Mouse (Mus musculus): Measurements from ENCODE around the gene Pdha1. TPM values are rescaled to one million over a fixed set of nuclear protein-coding genes. Genes with fewer than 3 reads are reported as not detected.

Pdha1 gene
- total and polyA plus RNA-seq, 2 experiments from 2014 or later, result 164 to 169 TPM

GRCm38 (mm10) chrX:160148859-160149258 is 10.6 kb upstream of the Pdha1 start:
- Histone ChIP-seq H3K9me3 (ENCODE audit: low read length) (no peaks in the 10 kb centered on the region), H3K4me2 (ENCODE audit: low read depth) (no peak overlapping the region), H3K4me1 (ENCODE audit: insufficient read depth) (no peaks in the 10 kb centered on the region), H3K36me3 (ENCODE audit: insufficient read depth) (no peaks in the 10 kb centered on the region), H3K27me3 (ENCODE audit: insufficient read depth, low read length) (no peaks in the 10 kb centered on the region), H3K27ac (ENCODE audit: low read depth, low read length) (no peak overlapping the region), H3K4me3 (ENCODE audit: low read depth, low read length) (no peak overlapping the region), H3K9ac (no peak overlapping the region)
- WGBS, result 85% methylated on average over 3 of the region's 3 CpGs
- no peak for ATAC-seq
- no peak for TF ChIP-seq CTCF (IDR thresholded peaks at IDR 0.05; ENCODE audit: low read depth)
- DNase-seq, result no peak

GRCm38 (mm10) chrX:160147406-160147805 is 9.2 kb upstream of the Pdha1 start:
- Histone ChIP-seq H3K36me3 (ENCODE audit: insufficient read depth) (no peaks in the 10 kb centered on the region), H3K4me1 (ENCODE audit: insufficient read depth) (no peaks in the 10 kb centered on the region), H3K4me2 (ENCODE audit: low read depth) (no peak overlapping the region), H3K9me3 (ENCODE audit: low read length) (no peaks in the 10 kb centered on the region), H3K27me3 (ENCODE audit: insufficient read depth, low read length) (no peaks in the 10 kb centered on the region), H3K27ac (ENCODE audit: low read depth, low read length) (no peak overlapping the region), H3K9ac (no peak overlapping the region), H3K4me3 (ENCODE audit: low read depth, low read length) (no peak overlapping the region)
- DNase-seq, result no peak
- 80% methylated on average over 3 of the region's 3 CpGs for WGBS
- no peak for ATAC-seq
- TF ChIP-seq CTCF (IDR thresholded peaks at IDR 0.05; ENCODE audit: low read depth), result no peak

- Histone ChIP-seq H3K9ac (no peak overlapping the region), H3K27ac (ENCODE audit: low read depth, low read length) (no peak overlapping the region), H3K27me3 (ENCODE audit: insufficient read depth, low read length) (no peaks in the 10 kb centered on the region), H3K4me2 (ENCODE audit: low read depth) (no peak overlapping the region), H3K4me3 (ENCODE audit: low read depth, low read length) (no peak overlapping the region), H3K36me3 (ENCODE audit: insufficient read depth) (no peaks in the 10 kb centered on the region), H3K4me1 (ENCODE audit: insufficient read depth) (no peaks in the 10 kb centered on the region), H3K9me3 (ENCODE audit: low read length) (no peaks in the 10 kb centered on the region)
- DNase-seq (no peak), ATAC-seq (no peak)
- no peak for TF ChIP-seq CTCF (IDR thresholded peaks at IDR 0.05; ENCODE audit: low read depth)
- WGBS, result 84% methylated on average over 4 of the region's 4 CpGs
These were observed 8.6 kb upstream of the Pdha1 start for GRCm38 (mm10) chrX:160146806-160147205.

- DNase-seq (no peak), ATAC-seq (no peak)
- H3K9me3 ChIP-seq (ENCODE audit: low read length), result no peaks in the 10 kb centered on the region
- H3K9ac ChIP-seq, result peak overlapping the region; percentile 57
- no peak for TF ChIP-seq CTCF (IDR thresholded peaks at IDR 0.05; ENCODE audit: low read depth)
- H3K4me1 ChIP-seq (ENCODE audit: insufficient read depth), result no peaks in the 10 kb centered on the region; the same call in 1 of the 2 replicates
- no peaks in the 10 kb centered on the region for H3K36me3 ChIP-seq (ENCODE audit: insufficient read depth)
- 32% methylated on average over 18 of the region's 18 CpGs for WGBS
- no peak overlapping the region for H3K27ac ChIP-seq (ENCODE audit: low read depth, low read length)
- H3K4me2 ChIP-seq (ENCODE audit: low read depth), result peak overlapping the region; percentile 59
- peak overlapping the region; percentile 59 for H3K4me3 ChIP-seq (ENCODE audit: low read depth, low read length)
- H3K27me3 ChIP-seq (ENCODE audit: insufficient read depth, low read length), result no peaks in the 10 kb centered on the region
These were observed 894 bp downstream of the Pdha1 start for GRCm38 (mm10) chrX:160137177-160137860.

GRCm38 (mm10) chrX:160136153-160136552 is 2.1 kb downstream of the Pdha1 start:
- DNase-seq (peak; percentile 4), ATAC-seq (no peak)
- WGBS, result 31% methylated on average over 5 of the region's 5 CpGs
- Histone ChIP-seq H3K4me1 (ENCODE audit: insufficient read depth) (no peaks in the 10 kb centered on the region; the same call in 1 of the 2 replicates), H3K4me3 (ENCODE audit: low read depth, low read length) (peak overlapping the region; percentile 11; the same call in 1 of the 2 replicates), H3K36me3 (ENCODE audit: insufficient read depth) (no peaks in the 10 kb centered on the region), H3K9ac (no peak overlapping the region), H3K27me3 (ENCODE audit: insufficient read depth, low read length) (no peaks in the 10 kb centered on the region), H3K4me2 (ENCODE audit: low read depth) (peak overlapping the region; percentile 59), H3K27ac (ENCODE audit: low read depth, low read length) (no peak overlapping the region), H3K9me3 (ENCODE audit: low read length) (no peaks in the 10 kb centered on the region)
- TF ChIP-seq CTCF (IDR thresholded peaks at IDR 0.05; ENCODE audit: low read depth), result no peak

GRCm38 (mm10) chrX:160135719-160136118 is 2.5 kb downstream of the Pdha1 start:
- no peak for ATAC-seq

GRCm38 (mm10) chrX:160134136-160134843 is 3.9 kb downstream of the Pdha1 start:
- no peak for TF ChIP-seq CTCF (IDR thresholded peaks at IDR 0.05; ENCODE audit: low read depth)
- no peak for DNase-seq
- Histone ChIP-seq H3K27me3 (ENCODE audit: insufficient read depth, low read length) (no peaks in the 10 kb centered on the region), H3K36me3 (ENCODE audit: insufficient read depth) (peaks cover 5% of the 10 kb centered on the region; the same call in 1 of the 2 replicates), H3K27ac (ENCODE audit: low read depth, low read length) (no peak overlapping the region), H3K4me2 (ENCODE audit: low read depth) (no peak overlapping the region), H3K4me1 (ENCODE audit: insufficient read depth) (no peaks in the 10 kb centered on the region; the same call in 1 of the 2 replicates), H3K4me3 (ENCODE audit: low read depth, low read length) (no peak overlapping the region), H3K9ac (no peak overlapping the region), H3K9me3 (ENCODE audit: low read length) (no peaks in the 10 kb centered on the region)
- WGBS, result 79% methylated on average over 11 of the region's 11 CpGs
- no peak for ATAC-seq

More at GRCm38 (mm10) chrX:160135719-160136118, 2.5 kb downstream of the Pdha1 start:
- no peak for TF ChIP-seq CTCF (IDR thresholded peaks at IDR 0.05; ENCODE audit: low read depth)
- Histone ChIP-seq H3K9me3 (ENCODE audit: low read length) (no peaks in the 10 kb centered on the region), H3K9ac (no peak overlapping the region), H3K36me3 (ENCODE audit: insufficient read depth) (no peaks in the 10 kb centered on the region), H3K4me1 (ENCODE audit: insufficient read depth) (no peaks in the 10 kb centered on the region; the same call in 1 of the 2 replicates), H3K4me2 (ENCODE audit: low read depth) (peak overlapping the region; percentile 59), H3K27ac (ENCODE audit: low read depth, low read length) (no peak overlapping the region), H3K27me3 (ENCODE audit: insufficient read depth, low read length) (no peaks in the 10 kb centered on the region), H3K4me3 (ENCODE audit: low read depth, low read length) (peak overlapping the region; percentile 11; the same call in 1 of the 2 replicates)
- WGBS, result 36% methylated on average over 6 of the region's 6 CpGs
- DNase-seq, result no peak
